Mouse (Mus musculus) midbrain, embryonic 10.5 days (tissue): ENCODE data around the gene Rp9. TPM values are rescaled to one million over a fixed set of nuclear protein-coding genes. Genes with fewer than 3 reads are reported as not detected.

ENCODE experiments used
- DNase-seq: peaks from one replicate; pipeline ENCODE4 v3.0.0-alpha.2; 2017; ENCODE audit warnings: low spot score
- H3K27ac ChIP-seq: fragments of 300-500 bp; sonication (generic); replicated peaks from 2 replicates; pipeline ENCODE4 v1.5.1; 2016; ENCODE audit warnings: mild to moderate bottlenecking
- H3K27me3 ChIP-seq: fragments of 300-500 bp; sonication (generic); 2 replicates; pipeline ENCODE4 v1.6.1; 2016; ENCODE audit warnings: low read depth, mild to moderate bottlenecking; ENCODE audit not compliant: poor library complexity, severe bottlenecking
- H3K36me3 ChIP-seq: fragments of 300-500 bp; sonication (generic); 2 replicates; pipeline ENCODE4 v1.6.1; 2016; ENCODE audit warnings: mild to moderate bottlenecking, moderate library complexity
- H3K4me1 ChIP-seq: fragments of 300-500 bp; sonication (generic); 2 replicates; pipeline ENCODE4 v1.6.1; 2016
- H3K4me3 ChIP-seq: fragments of 300-500 bp; sonication (generic); 2 replicates; pipeline ENCODE4 v1.5.1; 2016; ENCODE audit warnings: mild to moderate bottlenecking, moderate library complexity
- H3K9me3 ChIP-seq: fragments of 300-500 bp; sonication (generic); replicated peaks from 2 replicates; pipeline ENCODE4 v1.6.1; 2016; ENCODE audit warnings: mild to moderate bottlenecking
- WGBS: fragments of 180-500 bp; shearing (Covaris S2); methylation state at CpG from one replicate; pipeline ENCODE4 v1.1.7; 2016; 5-methylcytosine and 5-hydroxymethylcytosine counted together
- polyA plus RNA-seq: library from polyadenylated mRNA; unstranded; fragments of >200 nt; fragmentation: Nextera tagmentation; extraction: Ambion mirVana; gene quantifications from 2 replicates; pipeline ENCODE4 v1.2.1, GENCODE M21; 2016

Gene Rp9
- polyA plus RNA-seq, 1 experiment from 2014 or later: 42.9 TPM

- Histone ChIP-seq H3K9me3 (no peaks in the 10 kb centered on the region), H3K27ac (no peak overlapping the region), H3K4me3 (no peak overlapping the region), H3K4me1 (no peaks in the 10 kb centered on the region), H3K27me3 (no peaks in the 10 kb centered on the region), H3K36me3 (peaks cover 95% of the 10 kb centered on the region)
- no peak for DNase-seq
- WGBS: 90% methylated on average over 4 of the region's 4 CpGs
Observed at GRCm38 (mm10) chr9:22372760-22373159, 96.8 kb downstream of the Rp9 start.

GRCm38 (mm10) chr9:22368030-22368429 is 101.5 kb downstream of the Rp9 start:
- no peak for DNase-seq
- H3K27ac ChIP-seq: no peak overlapping the region
- WGBS: 93% methylated on average over 6 of the region's 6 CpGs
- no peak overlapping the region for H3K4me3 ChIP-seq
- H3K27me3 ChIP-seq: no peaks in the 10 kb centered on the region
- H3K4me1 ChIP-seq: no peaks in the 10 kb centered on the region
- no peaks in the 10 kb centered on the region for H3K9me3 ChIP-seq
- H3K36me3 ChIP-seq: peaks cover 98% of the 10 kb centered on the region

GRCm38 (mm10) chr9:22366621-22367020 is 102.9 kb downstream of the Rp9 start:
- Histone ChIP-seq H3K4me1 (no peaks in the 10 kb centered on the region), H3K36me3 (peaks cover 98% of the 10 kb centered on the region), H3K27me3 (no peaks in the 10 kb centered on the region), H3K9me3 (no peaks in the 10 kb centered on the region), H3K4me3 (no peak overlapping the region), H3K27ac (no peak overlapping the region)
- no peak for DNase-seq
- 92% methylated on average over 10 of the region's 10 CpGs for WGBS

- Histone ChIP-seq H3K27me3 (no peaks in the 10 kb centered on the region), H3K9me3 (no peaks in the 10 kb centered on the region), H3K4me3 (no peak overlapping the region), H3K4me1 (no peaks in the 10 kb centered on the region), H3K27ac (no peak overlapping the region), H3K36me3 (peaks cover 98% of the 10 kb centered on the region)
- DNase-seq: no peak
- 98% methylated on average over 2 of the region's 2 CpGs for WGBS
Observed at GRCm38 (mm10) chr9:22366221-22366620, 103.3 kb downstream of the Rp9 start.

Other genes with a start within 250 kb of the Rp9 start
- gene Zfp809, start 244.0 kb downstream of the Rp9 start, polyA plus RNA-seq: 10.4 and 11.6 TPM in 2 replicates
- 5.7 and 6.8 TPM in 2 replicates for gene Zfp599, start 209.8 kb downstream of the Rp9 start, polyA plus RNA-seq
- gene Zfp810, start 162.1 kb downstream of the Rp9 start, polyA plus RNA-seq: 23.1 and 30.3 TPM in 2 replicates
- 38.3 and 40.4 TPM in 2 replicates for gene Anln, start 80.6 kb downstream of the Rp9 start, polyA plus RNA-seq
- 9.5 and 10.4 TPM in 2 replicates for gene 9530077C05Rik, start 58.2 kb downstream of the Rp9 start, polyA plus RNA-seq
- gene Gm17545, start 15.5 kb downstream of the Rp9 start, polyA plus RNA-seq: not detected in 2 replicates
- gene Bbs9, start 6.0 kb upstream of the Rp9 start, polyA plus RNA-seq: 12.5 and 13.2 TPM in 2 replicates